In genomic region chr17:7722991-7723390, GRCm38 (mm10) we compare ENCODE assay signal across 25 mouse cellular contexts.
A peak's percentile ranks its signal among the peaks of the same experiment; 100 is the strongest.
DNase-seq lines count a peak whose midpoint lies in the region; ATAC-seq and TF ChIP-seq lines count a peak whose summit lies in the region.
"Had no signal": no experiment of that assay in that cellular context is flagged by ENCODE, and none has a peak within 500 bp of the region (broad histone marks: within the 10 kb centered on the region; RNA-seq: fewer than 3 reads in every experiment).

No protein-coding gene starts in this region.

- H3K36me3 ChIP-seq in forebrain, embryonic 16.5 days (ENCODE audit: control insufficient read depth, insufficient read depth): no peaks in the 10 kb centered on the region
- no peaks in the 10 kb centered on the region for H3K36me3 ChIP-seq in forebrain, embryonic 11.5 days (ENCODE audit: control insufficient read depth, insufficient read depth, low read length)
- H3K36me3 ChIP-seq in hindbrain, postnatal 0 days (ENCODE audit: insufficient read depth, low read length): no peaks in the 10 kb centered on the region
- no peaks in the 10 kb centered on the region for H3K36me3 ChIP-seq in hindbrain, embryonic 13.5 days
- H3K36me3 ChIP-seq in midbrain, postnatal 0 days (ENCODE audit: insufficient read depth, low read length): no peaks in the 10 kb centered on the region
- H3K36me3 ChIP-seq in midbrain, embryonic 14.5 days (ENCODE audit: control insufficient read depth, insufficient read depth, low read length): no peaks in the 10 kb centered on the region
- H3K36me3 ChIP-seq: embryonic facial prominence, embryonic 12.5 days; heart, embryonic 10.5 days; heart, embryonic 13.5 days; hindbrain, embryonic 12.5 days had no signal

- 0 out of 2 replicates have a peak, but pooled peaks have one; percentile 33 for ATAC-seq in forebrain, embryonic 16.5 days
- no peak for ATAC-seq in forebrain, embryonic 11.5 days (replicated peaks; ENCODE audit: low FRiP score)
- ATAC-seq in hindbrain, postnatal 0 days: no peak
- no peak for ATAC-seq in hindbrain, embryonic 13.5 days (ENCODE audit: low FRiP score)
- no peak for ATAC-seq in midbrain, postnatal 0 days (ENCODE audit: low FRiP score)
- ATAC-seq in midbrain, embryonic 14.5 days (ENCODE audit: low FRiP score, low TSS enrichment): no peak
- ATAC-seq: activated CD4-positive, CD25-positive, alpha-beta regulatory T cell, adult 4 months; CD4-positive, CD25-positive, alpha-beta regulatory T cell, adult 4 months; hindbrain, embryonic 16.5 days; inflammation-experienced regulatory T-cells, adult 6 months; intestine, embryonic 16.5 days had no signal

- no peak for TF ChIP-seq CTCF in hindbrain, postnatal 0 days (IDR thresholded peaks at IDR 0.05; ENCODE audit: low read depth)
- TF ChIP-seq CTCF in midbrain, postnatal 0 days (IDR thresholded peaks at IDR 0.05): no peak

- no peak for DNase-seq in forebrain, embryonic 11.5 days (ENCODE audit: low spot score)
- peak; percentile 27 for DNase-seq in hindbrain, postnatal 0 days (ENCODE audit: low spot score)
- DNase-seq in midbrain, postnatal 0 days (ENCODE audit: low spot score): peak; percentile 17
- DNase-seq in midbrain, embryonic 14.5 days: no peak
- DNase-seq in left cerebral cortex, postnatal 36 days (ENCODE audit: low spot score in 2 of 2): no peak
- DNase-seq: adrenal gland, adult 8-10 months; adrenal gland, postnatal 25 days; cerebellum, adult 18-20 months; cerebellum, adult 9-10 months; cerebellum, postnatal 14 days; gastrocnemius, postnatal 25 days; heart, adult 2 months; kidney, adult 18-20 months had no signal

- no peaks in the 10 kb centered on the region for H3K4me1 ChIP-seq in forebrain, embryonic 16.5 days (replicated peaks; ENCODE audit: control insufficient read depth, insufficient read depth, low read length)
- no peaks in the 10 kb centered on the region for H3K4me1 ChIP-seq in forebrain, embryonic 11.5 days (replicated peaks; ENCODE audit: control insufficient read depth, insufficient read depth, low read length)
- H3K4me1 ChIP-seq in hindbrain, postnatal 0 days (ENCODE audit: insufficient read depth, low read length): no peaks in the 10 kb centered on the region
- no peaks in the 10 kb centered on the region for H3K4me1 ChIP-seq in hindbrain, embryonic 13.5 days (replicated peaks)
- no peaks in the 10 kb centered on the region for H3K4me1 ChIP-seq in midbrain, postnatal 0 days (ENCODE audit: insufficient read depth, low read length)
- no peaks in the 10 kb centered on the region for H3K4me1 ChIP-seq in midbrain, embryonic 14.5 days (ENCODE audit: control insufficient read depth, insufficient read depth, low read length)
- H3K4me1 ChIP-seq: heart, embryonic 10.5 days; heart, embryonic 13.5 days; hindbrain, embryonic 12.5 days had no signal

- WGBS in forebrain, embryonic 16.5 days: 49% methylated on average over 4 of the region's 4 CpGs
- WGBS in forebrain, embryonic 11.5 days: 86% methylated on average over 4 of the region's 4 CpGs
- WGBS in hindbrain, postnatal 0 days: 56% methylated on average over 4 of the region's 4 CpGs
- 84% methylated on average over 4 of the region's 4 CpGs for WGBS in hindbrain, embryonic 13.5 days
- WGBS in midbrain, postnatal 0 days: 77% methylated on average over 4 of the region's 4 CpGs
- 83% methylated on average over 4 of the region's 4 CpGs for WGBS in midbrain, embryonic 14.5 days

- H3K27me3 ChIP-seq in forebrain, embryonic 16.5 days (replicated peaks; ENCODE audit: control insufficient read depth, insufficient read depth, low read length): no peaks in the 10 kb centered on the region
- H3K27me3 ChIP-seq in forebrain, embryonic 11.5 days (ENCODE audit: control insufficient read depth, insufficient read depth, low read length): no peaks in the 10 kb centered on the region
- H3K27me3 ChIP-seq in hindbrain, postnatal 0 days (ENCODE audit: insufficient read depth, low read length): no peaks in the 10 kb centered on the region
- H3K27me3 ChIP-seq in hindbrain, embryonic 13.5 days: no peaks in the 10 kb centered on the region
- H3K27me3 ChIP-seq in midbrain, postnatal 0 days (ENCODE audit: insufficient read depth, low read length): no peaks in the 10 kb centered on the region
- H3K27me3 ChIP-seq in midbrain, embryonic 14.5 days (ENCODE audit: control insufficient read depth, insufficient read depth, low read length): no peaks in the 10 kb centered on the region
- H3K27me3 ChIP-seq: embryonic facial prominence, embryonic 12.5 days; heart, embryonic 13.5 days; hindbrain, embryonic 12.5 days had no signal

- no peak overlapping the region for H3K27ac ChIP-seq in forebrain, embryonic 16.5 days (ENCODE audit: low read length)
- no peak overlapping the region for H3K27ac ChIP-seq in forebrain, embryonic 11.5 days (ENCODE audit: low read depth, low read length)
- H3K27ac ChIP-seq in hindbrain, postnatal 0 days: no peak overlapping the region
- no peak overlapping the region for H3K27ac ChIP-seq in hindbrain, embryonic 13.5 days
- H3K27ac ChIP-seq in midbrain, postnatal 0 days (ENCODE audit: low read depth, low read length): no peak overlapping the region
- H3K27ac ChIP-seq in midbrain, embryonic 14.5 days (replicated peaks; ENCODE audit: low read depth, low read length): no peak overlapping the region
- H3K27ac ChIP-seq: embryonic facial prominence, embryonic 12.5 days; heart, adult 2 months; heart, embryonic 10.5 days; heart, embryonic 13.5 days; hindbrain, embryonic 12.5 days had no signal

- no peak overlapping the region for H3K4me3 ChIP-seq in forebrain, embryonic 16.5 days (replicated peaks; ENCODE audit: low read length)
- no peak overlapping the region for H3K4me3 ChIP-seq in forebrain, embryonic 11.5 days (ENCODE audit: low read depth, low read length)
- H3K4me3 ChIP-seq in hindbrain, postnatal 0 days (ENCODE audit: low read length): no peak overlapping the region
- no peak overlapping the region for H3K4me3 ChIP-seq in hindbrain, embryonic 13.5 days
- no peak overlapping the region for H3K4me3 ChIP-seq in midbrain, postnatal 0 days (ENCODE audit: low read depth, low read length)
- no peak overlapping the region for H3K4me3 ChIP-seq in midbrain, embryonic 14.5 days (replicated peaks; ENCODE audit: low read depth, low read length)
- H3K4me3 ChIP-seq: embryonic facial prominence, embryonic 12.5 days; erythroblast, embryonic 14.5 days; heart, adult 2 months; heart, embryonic 10.5 days; heart, embryonic 13.5 days; hindbrain, embryonic 12.5 days had no signal

- H3K4me2 ChIP-seq in forebrain, embryonic 16.5 days (ENCODE audit: low read length): no peak overlapping the region
- H3K4me2 ChIP-seq in forebrain, embryonic 11.5 days (ENCODE audit: low read depth, low read length, severe bottlenecking): no peak overlapping the region
- H3K4me2 ChIP-seq in hindbrain, postnatal 0 days (ENCODE audit: low read depth, low read length): no peak overlapping the region
- H3K4me2 ChIP-seq in hindbrain, embryonic 13.5 days: no peak overlapping the region
- no peak overlapping the region for H3K4me2 ChIP-seq in midbrain, postnatal 0 days (ENCODE audit: low read depth, low read length, poor library complexity, severe bottlenecking)
- H3K4me2 ChIP-seq in midbrain, embryonic 14.5 days (ENCODE audit: low read length): no peak overlapping the region
- H3K4me2 ChIP-seq: embryonic facial prominence, embryonic 12.5 days; heart, embryonic 13.5 days; hindbrain, embryonic 12.5 days had no signal

- H3K9ac ChIP-seq in forebrain, embryonic 16.5 days (replicated peaks; ENCODE audit: low read depth, low read length): no peak overlapping the region
- no peak overlapping the region for H3K9ac ChIP-seq in forebrain, embryonic 11.5 days (ENCODE audit: low read length)
- H3K9ac ChIP-seq in hindbrain, postnatal 0 days (replicated peaks; ENCODE audit: low read length): no peak overlapping the region
- no peak overlapping the region for H3K9ac ChIP-seq in hindbrain, embryonic 13.5 days
- H3K9ac ChIP-seq in midbrain, postnatal 0 days (replicated peaks; ENCODE audit: low read length, poor library complexity, severe bottlenecking): no peak overlapping the region
- H3K9ac ChIP-seq in midbrain, embryonic 14.5 days (replicated peaks; ENCODE audit: low read length): no peak overlapping the region
- H3K9ac ChIP-seq: embryonic facial prominence, embryonic 12.5 days; heart, embryonic 13.5 days; hindbrain, embryonic 12.5 days had no signal

- intact Hi-C loops in left cerebral cortex, postnatal 36 days (cut with DNase I): no loop called here

- H3K9me3 ChIP-seq in forebrain, embryonic 16.5 days (ENCODE audit: control insufficient read depth, low read length): no peaks in the 10 kb centered on the region
- H3K9me3 ChIP-seq in forebrain, embryonic 11.5 days (ENCODE audit: control insufficient read depth, low read length): no peaks in the 10 kb centered on the region
- H3K9me3 ChIP-seq in hindbrain, postnatal 0 days (ENCODE audit: low read length): no peaks in the 10 kb centered on the region
- H3K9me3 ChIP-seq in hindbrain, embryonic 13.5 days: no peaks in the 10 kb centered on the region
- no peaks in the 10 kb centered on the region for H3K9me3 ChIP-seq in midbrain, postnatal 0 days (ENCODE audit: low read length)
- H3K9me3 ChIP-seq in midbrain, embryonic 14.5 days (ENCODE audit: control insufficient read depth, low read length): no peaks in the 10 kb centered on the region
- H3K9me3 ChIP-seq: embryonic facial prominence, embryonic 12.5 days; heart, embryonic 10.5 days; heart, embryonic 13.5 days; hindbrain, embryonic 12.5 days had no signal

Comparison
In these comparisons a context has a peak if more than half of its experiments do, and no peak if none do; other contexts are left out.
1. DNase-seq: peak in hindbrain, postnatal 0 days (single experiment) and midbrain, postnatal 0 days (single experiment); none in forebrain, embryonic 11.5 days (single experiment), midbrain, embryonic 14.5 days (single experiment) and left cerebral cortex, postnatal 36 days (0 of 2).